Mouse (Mus musculus) mature B cell (primary cell): ENCODE results near the gene Sebox.

Experiments used
- in situ Hi-C: fragments of 300-500 bp; cut with MboI; formaldehyde crosslinking; loops from 2 replicates; pipeline ENCODE4 v1.14.3; 2019

The Sebox gene

DNA sequence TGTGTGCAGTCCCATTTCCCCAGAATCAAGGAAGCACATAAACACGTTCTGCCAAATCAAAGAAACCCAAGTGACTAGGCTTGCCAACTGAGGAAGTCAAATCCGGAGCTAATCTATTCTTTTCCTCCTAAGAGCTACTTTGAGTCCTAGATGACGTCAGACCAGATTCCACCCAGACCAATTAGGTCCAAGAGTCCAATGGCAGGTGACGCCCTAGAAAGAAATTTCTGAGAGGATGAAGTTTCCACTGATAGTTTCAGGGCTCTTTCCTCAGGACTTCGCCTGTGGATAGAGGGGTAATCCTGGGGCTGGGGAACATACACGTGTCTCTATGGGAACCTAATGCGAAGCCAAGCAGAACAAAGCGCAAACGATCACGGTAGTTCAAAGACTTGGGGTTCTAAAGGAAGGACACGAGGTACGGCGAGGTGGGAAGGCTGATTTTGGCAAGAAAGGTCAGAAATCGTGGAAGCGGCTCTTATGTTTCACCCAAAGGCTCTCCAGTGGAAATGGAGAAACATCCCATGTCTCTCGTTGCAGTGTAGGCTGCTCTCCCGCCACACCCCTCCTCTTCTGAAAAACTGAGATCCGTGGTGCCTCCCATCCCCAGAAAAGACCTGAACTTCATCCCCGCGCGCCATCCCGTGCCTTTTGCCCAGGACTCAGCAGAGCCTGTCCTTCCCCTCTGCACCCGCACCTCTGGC is 32.3 kb downstream of the Sebox start:
- in situ Hi-C loops: no loop called here

DNA sequence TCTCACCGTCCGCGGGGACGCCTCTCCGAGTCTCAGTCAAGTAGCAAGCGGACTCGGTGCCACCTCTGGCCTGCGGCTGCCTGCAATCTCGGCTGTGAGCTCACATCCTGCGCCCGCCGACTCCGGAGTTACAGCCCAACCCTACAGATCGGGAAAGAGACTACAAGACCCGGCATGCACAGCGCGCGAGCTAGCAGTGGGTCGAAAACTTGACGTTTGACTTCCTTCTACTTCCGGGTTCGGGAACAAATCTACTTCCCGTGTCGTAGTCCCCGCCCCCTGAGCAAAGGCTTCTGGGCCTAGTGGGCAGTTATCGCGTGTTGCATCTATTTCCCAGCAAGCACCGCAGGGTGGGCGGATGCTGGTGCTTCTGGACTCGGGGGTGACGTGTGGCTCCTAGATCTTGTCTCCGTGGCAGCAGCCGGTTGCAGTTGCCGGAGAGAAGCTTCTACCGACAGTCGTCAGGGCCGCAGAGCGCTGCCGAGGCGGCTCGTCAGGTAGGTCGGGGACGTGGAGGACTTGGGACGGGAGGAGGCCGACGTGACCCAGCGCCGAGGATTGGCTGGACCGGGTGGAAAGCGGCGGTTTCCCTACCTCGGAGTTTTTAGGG is 32.9 kb downstream of the Sebox start, which contains the start of the genes Tnfaip1 and Ift20:
Gene Tnfaip1, minus strand, starts transcription at position 253 of the 610 bp plus-strand sequence.
Gene Ift20, plus strand, starts transcription at position 282 of the 610 bp plus-strand sequence.
- in situ Hi-C loops: no loop called here

DNA sequence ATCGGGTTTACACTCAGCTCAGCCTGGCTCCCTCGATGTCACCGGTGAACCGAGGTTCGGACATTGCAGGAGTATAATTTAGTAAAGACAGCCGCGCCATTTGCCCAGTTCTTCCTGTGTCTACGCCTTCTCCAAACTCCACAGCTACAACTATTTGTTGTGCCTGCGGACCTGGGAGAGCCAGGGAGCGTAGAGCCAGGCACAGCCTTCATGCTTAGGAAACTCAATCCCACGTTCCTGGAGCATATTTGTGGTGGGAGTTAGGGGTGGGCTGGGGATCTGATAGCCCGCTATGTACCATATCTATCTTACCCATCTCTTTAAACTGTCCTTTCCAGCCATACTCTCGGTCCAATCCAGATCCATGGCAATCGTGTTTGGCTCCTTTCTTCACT is 33.4 kb downstream of the Sebox start:
- in situ Hi-C loops: no loop called here

DNA sequence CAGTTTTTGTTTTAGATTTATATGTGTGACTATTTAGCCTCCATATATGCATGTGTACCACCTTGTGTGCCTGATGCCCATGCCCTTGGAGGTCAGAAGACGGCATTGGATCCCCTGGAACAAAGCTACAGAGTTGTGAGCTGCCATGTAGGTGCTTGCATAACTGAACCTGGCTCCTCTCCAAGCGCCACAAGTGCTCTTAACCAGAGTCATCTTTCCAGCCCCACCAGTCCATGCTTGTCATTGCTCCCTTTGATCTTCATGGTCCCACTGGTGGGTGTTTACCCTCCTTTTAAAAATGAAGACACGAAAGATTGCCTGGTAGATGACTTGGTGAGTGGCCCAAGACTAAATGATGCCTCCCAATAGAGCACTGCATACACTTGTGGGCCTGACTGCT is 37.1 kb downstream of the Sebox start:
- in situ Hi-C loops: no loop called here

DNA sequence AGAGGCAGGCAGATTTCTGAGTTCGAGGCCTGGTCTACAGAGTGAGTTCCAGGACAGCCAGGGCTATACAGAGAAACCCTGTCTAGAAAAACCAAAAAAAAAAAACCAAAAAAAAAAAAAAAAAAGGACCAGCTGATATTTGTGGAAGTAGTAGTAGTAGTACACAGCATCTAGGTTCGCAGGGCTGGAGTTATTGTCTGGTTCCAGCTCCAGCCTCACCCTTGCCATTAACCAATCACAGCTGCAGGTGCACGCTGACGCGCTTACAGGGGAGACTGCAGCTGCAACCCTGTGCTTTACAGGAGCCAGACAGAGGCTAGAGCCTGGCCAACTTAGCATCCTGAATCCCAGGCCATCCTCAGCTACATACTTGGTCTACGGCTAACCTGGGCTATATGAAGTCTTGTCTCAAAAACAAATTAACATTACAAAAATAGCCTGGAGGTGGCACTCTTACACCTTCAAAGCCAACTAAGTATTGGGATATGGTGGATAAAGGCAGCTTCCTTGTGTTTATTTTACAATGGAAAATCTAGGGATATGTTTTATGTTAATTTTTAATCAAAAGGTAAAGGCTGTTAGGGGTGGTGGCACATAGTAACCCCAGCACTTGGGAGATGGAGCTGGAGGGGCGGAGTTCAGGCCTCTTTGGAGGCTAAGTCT is 41.3 kb downstream of the Sebox start:
- in situ Hi-C loops: no loop called here

DNA sequence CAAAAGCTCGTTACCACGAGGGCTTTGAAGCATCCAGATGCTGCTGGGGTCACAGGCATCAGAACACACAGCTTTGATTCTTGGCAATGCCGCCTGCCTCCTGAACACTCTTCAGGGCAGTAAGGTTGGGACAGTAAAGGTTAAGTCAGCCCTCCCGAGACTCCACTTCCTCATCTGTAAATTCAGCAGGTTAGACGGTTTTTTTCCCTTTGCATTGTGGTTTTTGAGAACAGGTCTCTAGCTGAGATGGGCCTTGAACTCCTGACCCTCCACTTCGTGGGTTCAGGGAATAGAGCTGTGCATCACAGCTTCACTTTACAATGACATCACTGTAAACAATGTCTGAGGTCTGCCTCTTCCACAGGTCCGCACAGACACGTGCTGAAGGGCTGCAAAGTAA is 41.9 kb downstream of the Sebox start:
- in situ Hi-C loops: no loop called here

DNA sequence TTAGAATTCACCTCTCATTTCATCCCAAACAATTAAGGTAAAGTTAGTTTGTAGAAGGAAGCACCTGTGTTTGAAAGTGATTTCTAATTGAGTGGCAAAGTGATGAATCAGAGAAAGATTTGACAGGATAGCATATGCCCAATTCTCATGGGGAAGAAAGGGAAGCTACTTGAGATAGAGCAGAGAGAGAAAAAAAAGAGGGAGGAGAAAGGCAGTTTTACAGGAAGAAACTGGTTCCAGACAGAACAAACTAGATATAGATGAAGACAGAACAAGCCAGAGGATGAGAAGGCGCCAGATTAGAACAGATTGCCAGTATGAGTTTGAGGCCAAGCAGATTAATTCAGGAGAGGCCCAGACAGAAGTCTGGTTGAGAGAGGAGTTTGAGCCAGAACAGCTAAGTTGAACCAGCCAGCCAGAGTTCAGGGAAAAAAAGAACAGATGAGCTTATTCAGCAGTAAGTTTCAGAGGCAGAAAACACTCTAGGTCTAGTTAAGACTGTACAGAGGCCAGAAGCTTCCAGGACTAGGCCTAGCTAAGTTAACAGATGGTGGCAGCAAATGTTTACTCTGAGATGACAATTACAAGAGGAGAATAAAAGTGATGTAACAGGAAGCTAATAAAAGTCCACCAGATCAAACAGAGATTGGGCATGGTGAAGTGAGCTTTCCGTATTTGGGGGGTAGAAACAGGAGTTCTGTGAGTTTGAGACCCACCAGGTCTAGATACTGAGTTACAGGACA is 44.6 kb downstream of the Sebox start:
- in situ Hi-C loops: no loop called here

DNA sequence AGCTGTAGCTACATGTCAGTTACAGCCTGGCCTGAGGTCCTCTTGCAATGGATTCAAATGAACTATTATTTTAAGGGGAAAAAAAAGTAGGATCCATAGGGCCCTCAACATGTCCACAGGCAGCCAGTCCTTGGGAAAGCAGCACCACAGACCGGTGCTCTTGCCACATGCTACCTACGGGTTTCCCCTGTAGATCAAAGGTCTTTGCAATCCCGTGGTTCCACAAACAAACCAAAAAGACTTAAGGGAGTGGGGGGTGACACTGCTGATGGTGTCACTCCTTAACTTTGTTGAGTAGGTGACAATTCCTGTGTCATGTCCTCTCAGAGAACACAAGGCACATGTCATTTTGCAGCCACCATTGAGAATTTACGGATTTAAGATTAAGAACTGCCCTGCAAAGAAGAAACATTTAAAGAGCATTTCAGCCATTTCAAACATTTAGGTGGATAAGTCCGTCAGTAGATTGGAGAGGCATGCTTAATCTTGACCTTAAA is 46.3 kb downstream of the Sebox start:
- in situ Hi-C loops: no loop called here

DNA sequence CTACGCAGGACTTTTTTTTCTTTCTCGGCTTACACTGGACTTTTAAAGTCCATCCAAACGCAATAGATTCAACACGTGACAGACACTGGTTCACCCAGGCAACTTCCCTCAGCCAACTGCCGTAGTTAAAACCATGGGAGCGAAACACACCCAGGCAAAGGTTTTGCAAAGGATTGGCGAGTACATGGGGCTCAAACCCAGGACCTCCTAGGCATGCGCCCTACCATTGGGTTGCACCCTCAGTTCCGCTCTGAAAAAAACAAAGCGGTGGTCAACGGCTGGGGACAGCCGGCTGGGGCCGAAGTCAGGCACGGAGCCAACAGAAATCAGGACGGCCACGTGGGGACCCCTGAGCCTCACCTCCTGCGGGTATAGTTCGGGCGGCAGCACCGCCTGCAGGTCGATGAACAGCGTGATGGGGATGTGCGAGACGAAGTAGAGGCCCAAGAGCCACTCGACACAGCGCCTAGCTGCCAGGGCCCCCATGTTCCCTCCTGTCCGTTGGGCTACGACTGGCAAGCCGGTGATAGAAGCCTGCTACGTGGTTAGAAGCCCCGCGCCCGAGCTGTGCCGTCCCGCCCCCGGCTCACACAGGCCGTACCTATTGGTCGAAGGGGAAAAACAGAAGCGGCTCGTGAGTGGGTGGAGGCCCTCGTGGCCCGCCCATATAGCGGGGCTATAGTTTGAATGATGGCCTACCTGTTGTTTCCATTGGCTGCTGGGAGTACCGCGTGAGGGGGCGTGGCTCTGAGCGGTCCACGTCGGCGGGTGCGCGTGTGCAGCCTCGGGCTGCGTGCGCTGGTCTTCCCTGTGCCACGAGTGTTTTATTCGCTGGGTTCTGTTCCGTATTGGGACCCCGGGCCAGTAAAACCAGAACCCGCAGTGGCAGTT is 47.2 kb downstream of the Sebox start, which contains the start of gene Tmem97:
Gene Tmem97, minus strand, starts transcription at position 610 of the 891 bp plus-strand sequence.
- in situ Hi-C loops: no loop called here

DNA sequence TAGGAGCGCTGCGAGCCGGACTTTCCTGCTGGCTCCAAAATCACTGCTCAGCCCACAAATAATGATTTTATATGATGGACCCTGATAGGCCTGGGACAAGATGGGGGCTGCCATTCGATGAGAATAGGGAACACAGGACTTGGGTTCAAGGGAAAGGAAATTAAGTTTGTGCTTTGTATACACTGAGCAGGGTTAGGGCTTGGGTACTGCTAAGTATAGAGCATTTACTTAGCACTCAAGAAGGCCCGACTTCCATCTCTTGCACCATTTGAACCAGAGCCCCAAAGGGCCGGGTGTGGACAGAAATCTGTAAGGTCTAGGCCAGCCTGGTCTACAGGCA is 47.8 kb downstream of the Sebox start:
- in situ Hi-C loops: no loop called here
